In genomic region chr9:54691241-54691805, GRCm38 (mm10) we compare ENCODE assay signal across 8 mouse cellular contexts. TPM values are rescaled to one million over a fixed set of nuclear protein-coding genes. Genes with fewer than 3 reads are reported as not detected.
DNase-seq lines count a peak whose midpoint lies in the region; ATAC-seq lines count a peak whose summit lies in the region.
"Not testable (repeated sequence)": the region's sequence is repeated elsewhere in the genome, so short reads cannot be mapped to it uniquely, and the experiment has no call there.

No protein-coding gene starts in this region.

- 4% methylated on average over 31 of the region's 31 CpGs for WGBS in hindbrain, embryonic 14.5 days
- 2% methylated on average over 29 of the region's 31 CpGs for WGBS in lung, embryonic 16.5 days
- 3% methylated on average over 31 of the region's 31 CpGs for WGBS in neural tube, embryonic 13.5 days

- H3K4me2 ChIP-seq in hindbrain, embryonic 14.5 days (replicated peaks), result peak overlapping the region; percentile 55
- peak overlapping the region; percentile 51 for H3K4me2 ChIP-seq in lung, embryonic 16.5 days (ENCODE audit: low read depth, low read length)
- H3K4me2 ChIP-seq in neural tube, embryonic 13.5 days, result peak overlapping the region; percentile 58

- not testable (repeated sequence) for H3K27ac ChIP-seq in hindbrain, embryonic 14.5 days; lung, embryonic 16.5 days (ENCODE audit: low read length); neural tube, embryonic 13.5 days (replicated peaks)

- DNase-seq in adrenal gland, adult 2 months, result peak; percentile 46
- DNase-seq in embryo, embryonic 11 days, result peak; percentile 51
- peak; percentile 46 for DNase-seq in hindbrain, embryonic 14.5 days (ENCODE audit: low spot score)
- DNase-seq in layer of hippocampus, postnatal 10 days (ENCODE audit: low spot score in 2 of 2), result peak; percentile 28 to 43
- peak; percentile 68 for DNase-seq in thymus, postnatal 14 days

- not testable (repeated sequence) for H3K36me3 ChIP-seq in hindbrain, embryonic 14.5 days (replicated peaks; ENCODE audit: control insufficient read depth, insufficient read depth); lung, embryonic 16.5 days (ENCODE audit: control insufficient read depth, insufficient read depth, low read length); neural tube, embryonic 13.5 days

- H3K9ac ChIP-seq in hindbrain, embryonic 14.5 days, result peak overlapping the region; percentile 50
- not testable (repeated sequence) for H3K9ac ChIP-seq in lung, embryonic 16.5 days (ENCODE audit: low read length)
- peak overlapping the region; percentile 59 for H3K9ac ChIP-seq in neural tube, embryonic 13.5 days

- H3K27me3 ChIP-seq in hindbrain, embryonic 14.5 days (ENCODE audit: control insufficient read depth, insufficient read depth, low read length); lung, embryonic 16.5 days (ENCODE audit: control insufficient read depth, insufficient read depth, low read depth, low read length): not testable (repeated sequence)
- H3K27me3 ChIP-seq in neural tube, embryonic 13.5 days, result peaks cover 29% of the 10 kb centered on the region

- ATAC-seq in frontal cortex, adult (ENCODE audit: low TSS enrichment), result peak; percentile 56; the same call in 1 of the 2 replicates
- not testable (repeated sequence) for ATAC-seq in hindbrain, embryonic 14.5 days (ENCODE audit: low FRiP score); neural tube, embryonic 13.5 days (ENCODE audit: low read depth)
- peak; percentile 68; the same call in 1 of the 2 replicates for ATAC-seq in lung, embryonic 16.5 days (ENCODE audit: low read depth)

- H3K4me3 ChIP-seq in hindbrain, embryonic 14.5 days (replicated peaks; ENCODE audit: low read length), result peak overlapping the region; percentile 22
- peak overlapping the region; percentile 31 for H3K4me3 ChIP-seq in lung, embryonic 16.5 days (ENCODE audit: low read length)
- H3K4me3 ChIP-seq in neural tube, embryonic 13.5 days, result peak overlapping the region; percentile 32

- peaks cover 11% of the 10 kb centered on the region; the same call in 1 of the 2 replicates for H3K4me1 ChIP-seq in hindbrain, embryonic 14.5 days (replicated peaks; ENCODE audit: control insufficient read depth, insufficient read depth, low read length)
- H3K4me1 ChIP-seq in lung, embryonic 16.5 days (replicated peaks; ENCODE audit: control insufficient read depth, insufficient read depth, low read length); neural tube, embryonic 13.5 days (replicated peaks): not testable (repeated sequence)

- not testable (repeated sequence) for H3K9me3 ChIP-seq in hindbrain, embryonic 14.5 days (ENCODE audit: control insufficient read depth, low read length); lung, embryonic 16.5 days (ENCODE audit: control insufficient read depth, low read length); neural tube, embryonic 13.5 days

RNA-seq across cellular contexts. Expression of gene Dnaja4, which starts 7.3 kb away (rescaled TPM):
- total RNA-seq in adrenal gland, adult 2 months (2021), result 10 to 100 TPM; 22.1 to 27.4 TPM
- polyA plus RNA-seq in adrenal gland, adult 2 months (2012; rRNA removed), result 7.2 and 8.6 TPM in 2 replicates
- polyA plus RNA-seq in hindbrain, embryonic 14.5 days (2014; fragmentation: Nextera tagmentation; extraction: Ambion mirVana), result 10.2 and 10.9 TPM in 2 replicates
- total RNA-seq in layer of hippocampus, postnatal 10 days (2021), result 10 to 100 TPM; 17.1 TPM
- 7.0 and 9.5 TPM in 2 replicates for polyA plus RNA-seq in lung, embryonic 16.5 days (2015; fragmentation: Nextera tagmentation; extraction: Ambion mirVana)
- polyA plus RNA-seq in neural tube, embryonic 13.5 days (2015; fragmentation: Nextera tagmentation; extraction: Ambion mirVana), result 3.9 and 6.0 TPM in 2 replicates

RNA-seq across cellular contexts. Expression of gene Acsbg1, which starts 29.7 kb away (rescaled TPM):
- 100 to 1,000 TPM; 144 to 285 TPM for total RNA-seq in adrenal gland, adult 2 months (2021)
- polyA plus RNA-seq in adrenal gland, adult 2 months (2012; rRNA removed), result 126 and 247 TPM in 2 replicates
- 32.4 and 38.9 TPM in 2 replicates for polyA plus RNA-seq in hindbrain, embryonic 14.5 days (2014; fragmentation: Nextera tagmentation; extraction: Ambion mirVana)
- total RNA-seq in layer of hippocampus, postnatal 10 days (2021), result 10 to 100 TPM; 85.1 to 89.1 TPM
- 0.43 and 0.67 TPM in 2 replicates for polyA plus RNA-seq in lung, embryonic 16.5 days (2015; fragmentation: Nextera tagmentation; extraction: Ambion mirVana)
- polyA plus RNA-seq in neural tube, embryonic 13.5 days (2015; fragmentation: Nextera tagmentation; extraction: Ambion mirVana), result 17.0 TPM in 2 replicates

RNA-seq across cellular contexts. Expression of gene Wdr61, which starts 43.0 kb away (rescaled TPM):
- 10 to 100 TPM; 57.4 to 62.8 TPM for total RNA-seq in adrenal gland, adult 2 months (2021)
- polyA plus RNA-seq in adrenal gland, adult 2 months (2012; rRNA removed), result 10.4 and 10.5 TPM in 2 replicates
- 94.9 and 97.7 TPM in 2 replicates for polyA plus RNA-seq in hindbrain, embryonic 14.5 days (2014; fragmentation: Nextera tagmentation; extraction: Ambion mirVana)
- 10 to 100 TPM; 53.4 to 53.9 TPM for total RNA-seq in layer of hippocampus, postnatal 10 days (2021)
- polyA plus RNA-seq in lung, embryonic 16.5 days (2015; fragmentation: Nextera tagmentation; extraction: Ambion mirVana), result 139 and 146 TPM in 2 replicates
- polyA plus RNA-seq in neural tube, embryonic 13.5 days (2015; fragmentation: Nextera tagmentation; extraction: Ambion mirVana), result 94.3 and 96.3 TPM in 2 replicates

Comparison
In these comparisons a context has a peak if more than half of its experiments do, and no peak if none do; other contexts are left out.
1. RNA of gene Acsbg1, which starts 29.7 kb away (polyA plus RNA-seq): 126 to 247 TPM in adrenal gland, adult 2 months, 32.4 to 38.9 TPM in hindbrain, embryonic 14.5 days and 17.0 TPM in neural tube, embryonic 13.5 days; 0.43 to 0.67 TPM in lung, embryonic 16.5 days; every median in the first group is over 10 times any median in the second.
2. Peak in every context shown above with its lines, with median percentiles within 50 percentile points of each other: DNase-seq, H3K4me2 ChIP-seq and H3K4me3 ChIP-seq.